Mouse (Mus musculus) retina, postnatal 1 day (tissue): ENCODE results near the gene Psenen.
A peak's percentile ranks its signal among the peaks of the same experiment; 100 is the strongest.

Experiments
- DNase-seq: peaks from one replicate; pipeline ENCODE4 v3.0.0-alpha.2; 2012

The Psenen gene

GRCm38 (mm10) chr7:30563117-30563905, at the start of gene Psenen, which contains the start of the genes U2af1l4 and Gm49396:
Psenen (minus strand) TSS chr7:30563627.
U2af1l4 (plus strand) TSS chr7:30563301.
Gm49396 (plus strand) TSS chr7:30563344.
- DNase-seq = peak; percentile 99

- no peak for DNase-seq
These were observed 49.4 kb upstream of the Psenen start, which contains the start of gene Upk1a for GRCm38 (mm10) chr7:30612654-30613402. Upk1a (minus strand) TSS chr7:30612847.

GRCm38 (mm10) chr7:30610043-30610442, 46.6 kb upstream of the Psenen start:
- DNase-seq = no peak

- no peak for DNase-seq
These were observed 45.0 kb upstream of the Psenen start for GRCm38 (mm10) chr7:30608476-30608875.

- DNase-seq = peak; percentile 75
These were observed 44.4 kb upstream of the Psenen start for GRCm38 (mm10) chr7:30607706-30608309.

GRCm38 (mm10) chr7:30604944-30605343, 41.5 kb upstream of the Psenen start:
- no peak for DNase-seq

GRCm38 (mm10) chr7:30604424-30604823, 41.0 kb upstream of the Psenen start:
- DNase-seq = no peak

GRCm38 (mm10) chr7:30602583-30602982, 39.2 kb upstream of the Psenen start:
- DNase-seq = no peak

GRCm38 (mm10) chr7:30600651-30601050, 37.2 kb upstream of the Psenen start:
- no peak for DNase-seq

- DNase-seq = peak; percentile 96
These were observed 36.5 kb upstream of the Psenen start for GRCm38 (mm10) chr7:30599933-30600353.

GRCm38 (mm10) chr7:30598786-30599185, 35.4 kb upstream of the Psenen start, which contains the start of gene Zbtb32:
Zbtb32 (minus strand) TSS chr7:30598909.
- no peak for DNase-seq

- no peak for DNase-seq
These were observed 33.4 kb upstream of the Psenen start for GRCm38 (mm10) chr7:30596811-30597210.

GRCm38 (mm10) chr7:30596093-30596492, 32.7 kb upstream of the Psenen start:
- no peak for DNase-seq

GRCm38 (mm10) chr7:30594510-30595024, 31.1 kb upstream of the Psenen start:
- DNase-seq = no peak

- DNase-seq = no peak
These were observed 30.4 kb upstream of the Psenen start for GRCm38 (mm10) chr7:30593579-30594509.

- DNase-seq = no peak
These were observed 29.5 kb upstream of the Psenen start for GRCm38 (mm10) chr7:30592772-30593423.

- DNase-seq = peak; percentile 53
These were observed 28.2 kb upstream of the Psenen start for GRCm38 (mm10) chr7:30591605-30591951.

GRCm38 (mm10) chr7:30590927-30591604, 27.6 kb upstream of the Psenen start:
- no peak for DNase-seq

GRCm38 (mm10) chr7:30589435-30590301, 26.2 kb upstream of the Psenen start:
- DNase-seq = peak; percentile 93
